Mouse (Mus musculus): ENCODE results near the gene Rps3a1.

DNA sequence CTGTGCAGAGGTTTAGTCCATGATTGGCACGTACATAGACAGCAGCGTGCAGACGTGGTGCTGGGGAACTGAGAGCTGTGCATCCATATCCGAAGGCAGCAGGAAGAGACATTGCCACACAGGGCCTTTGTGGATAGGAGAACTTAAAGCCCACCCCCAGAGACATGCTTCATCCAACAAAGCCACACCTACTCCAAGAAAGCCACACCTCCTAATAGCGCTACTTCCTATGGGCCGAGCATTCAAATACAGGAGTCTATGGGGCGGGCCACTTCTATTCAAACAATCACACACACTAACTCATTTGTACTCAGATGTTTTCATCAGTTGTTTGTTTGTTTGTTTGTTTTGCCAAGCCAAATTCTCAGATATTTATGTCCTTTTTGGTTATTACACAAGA is 42.0 kb upstream of the Rps3a1 start:
- TF ChIP-seq CTCF (IDR thresholded peaks at IDR 0.05; ENCODE audit: borderline replicate concordance, control insufficient read depth, extremely low read depth, insufficient read depth, low read length, poor library complexity) (no peak), POLR2A (IDR thresholded peaks at IDR 0.05; ENCODE audit: control insufficient read depth, extremely low read depth, insufficient read depth, low read length, poor library complexity) (no peak)
